Mouse (Mus musculus): ENCODE measurements around the gene Hoxb6.

The Hoxb6 gene

GRCm38 (mm10) chr11:96316696-96317607, 24.7 kb downstream of the Hoxb6 start:
- DNase-seq (ENCODE audit: low spot score in 2 of 2), result no peak

- no peak for DNase-seq (ENCODE audit: low spot score in 2 of 2)
Measured at GRCm38 (mm10) chr11:96317608-96318367, 25.5 kb downstream of the Hoxb6 start, which contains the start of gene Hoxb4. TSS of gene Hoxb4 (plus strand) at chr11:96318267.

GRCm38 (mm10) chr11:96318368-96319070, 26.2 kb downstream of the Hoxb6 start:
- no peak for DNase-seq (ENCODE audit: low spot score in 2 of 2)

GRCm38 (mm10) chr11:96319071-96319902, 27.0 kb downstream of the Hoxb6 start:
- DNase-seq (ENCODE audit: low spot score in 2 of 2), result no peak

- DNase-seq (ENCODE audit: low spot score in 2 of 2), result no peak
Measured at GRCm38 (mm10) chr11:96319910-96320309, 27.6 kb downstream of the Hoxb6 start.

GRCm38 (mm10) chr11:96320688-96321087, 28.4 kb downstream of the Hoxb6 start:
- no peak for DNase-seq (ENCODE audit: low spot score in 2 of 2)

GRCm38 (mm10) chr11:96321846-96322245, 29.6 kb downstream of the Hoxb6 start:
- no peak for DNase-seq (ENCODE audit: low spot score in 2 of 2)

- no peak for DNase-seq (ENCODE audit: low spot score in 2 of 2)
Measured at GRCm38 (mm10) chr11:96322738-96323137, 30.5 kb downstream of the Hoxb6 start.

GRCm38 (mm10) chr11:96323154-96323553, 30.9 kb downstream of the Hoxb6 start, which contains the start of gene Hoxb3:
TSS of gene Hoxb3 (plus strand) at chr11:96323326.
- DNase-seq (ENCODE audit: low spot score in 2 of 2), result no peak

- no peak for DNase-seq (ENCODE audit: low spot score in 2 of 2)
Measured at GRCm38 (mm10) chr11:96324125-96324524, 31.8 kb downstream of the Hoxb6 start.

- no peak for DNase-seq (ENCODE audit: low spot score in 2 of 2)
Measured at GRCm38 (mm10) chr11:96324965-96325364, 32.7 kb downstream of the Hoxb6 start.

- DNase-seq (ENCODE audit: low spot score in 2 of 2), result no peak
Measured at GRCm38 (mm10) chr11:96325747-96326212, 33.5 kb downstream of the Hoxb6 start.

GRCm38 (mm10) chr11:96326705-96327104, 34.4 kb downstream of the Hoxb6 start:
- DNase-seq (ENCODE audit: low spot score in 2 of 2), result no peak

GRCm38 (mm10) chr11:96327122-96327521, 34.8 kb downstream of the Hoxb6 start:
- DNase-seq (ENCODE audit: low spot score in 2 of 2), result no peak

- no peak for DNase-seq (ENCODE audit: low spot score in 2 of 2)
Measured at GRCm38 (mm10) chr11:96327750-96328149, 35.5 kb downstream of the Hoxb6 start.

- no peak for DNase-seq (ENCODE audit: low spot score in 2 of 2)
Measured at GRCm38 (mm10) chr11:96328605-96329004, 36.3 kb downstream of the Hoxb6 start.

- DNase-seq (ENCODE audit: low spot score in 2 of 2), result no peak
Measured at GRCm38 (mm10) chr11:96332105-96332504, 39.8 kb downstream of the Hoxb6 start.

- no peak for DNase-seq (ENCODE audit: low spot score in 2 of 2)
Measured at GRCm38 (mm10) chr11:96332618-96333032, 40.3 kb downstream of the Hoxb6 start.

GRCm38 (mm10) chr11:96333241-96334001, 41.1 kb downstream of the Hoxb6 start:
- no peak for DNase-seq (ENCODE audit: low spot score in 2 of 2)

GRCm38 (mm10) chr11:96334002-96334364, 41.7 kb downstream of the Hoxb6 start:
- no peak for DNase-seq (ENCODE audit: low spot score in 2 of 2)
